Comparison of ENCODE assay signal across 15 mouse cellular contexts in genomic region chr11:116076266-116076540, GRCm38 (mm10). TPM values are rescaled to one million over a fixed set of nuclear protein-coding genes. Genes with fewer than 3 reads are reported as not detected.
DNase-seq lines count a peak whose midpoint lies in the region; ATAC-seq and TF ChIP-seq lines count a peak whose summit lies in the region.
"Had no signal": no experiment of that assay in that cellular context is flagged by ENCODE, and none has a peak within 500 bp of the region (broad histone marks: within the 10 kb centered on the region; RNA-seq: fewer than 3 reads in every experiment).

No protein-coding gene starts in this region.

- peak overlapping the region; percentile 46; the same call in 1 of the 2 replicates for H3K4me2 ChIP-seq in stomach, embryonic 16.5 days (ENCODE audit: low read depth, low read length)

- no peak for TF ChIP-seq CTCF in gastrocnemius, adult 2 months (IDR thresholded peaks at IDR 0.05)

- H3K9me3 ChIP-seq in megakaryocyte, embryonic 14.5 days, result no peaks in the 10 kb centered on the region
- no peaks in the 10 kb centered on the region for H3K9me3 ChIP-seq in stomach, embryonic 16.5 days (replicated peaks; ENCODE audit: control insufficient read depth, low read length)
- H3K9me3 ChIP-seq: heart, embryonic 15.5 days had no signal

- no peaks in the 10 kb centered on the region for H3K27me3 ChIP-seq in megakaryocyte, embryonic 14.5 days (replicated peaks)
- no peaks in the 10 kb centered on the region for H3K27me3 ChIP-seq in stomach, embryonic 16.5 days (ENCODE audit: control insufficient read depth, insufficient read depth, low read length)
- H3K27me3 ChIP-seq: heart, embryonic 15.5 days had no signal

- peaks cover 99% of the 10 kb centered on the region for H3K4me1 ChIP-seq in megakaryocyte, embryonic 14.5 days
- peaks cover 23% of the 10 kb centered on the region for H3K4me1 ChIP-seq in stomach, embryonic 16.5 days (ENCODE audit: control insufficient read depth, insufficient read depth, low read length)

- no peak for ATAC-seq in megakaryocyte, adult 5-6 weeks (ENCODE audit: poor library complexity, severe bottlenecking)
- ATAC-seq in stomach, embryonic 16.5 days (ENCODE audit: insufficient read depth, low FRiP score), result no peak
- no peak for ATAC-seq in megakaryocyte-erythroid progenitor cell, adult 5-6 weeks (replicated peaks; ENCODE audit: low FRiP score, low TSS enrichment, poor library complexity, severe bottlenecking)
- ATAC-seq: forebrain, postnatal 0 days; midbrain, embryonic 16.5 days had no signal

- DNase-seq in gastrocnemius, adult 2 months, result peak; percentile 20
- DNase-seq in gastrocnemius, postnatal 25 days, result no peak
- peak; percentile 30 for DNase-seq in induced T-regulatory cell, adult 2 months (ENCODE audit: low read depth)
- DNase-seq in frontal cortex, adult 2 months (ENCODE audit: extremely low spot score in 1 of 2, low spot score in 1 of 2), result no peak
- DNase-seq: forebrain, postnatal 0 days; kidney, postnatal 14 days; lung, adult 18-20 months; right cerebral cortex, adult 18-20 months had no signal

- 59% methylated on average over 7 of the region's 7 CpGs for WGBS in stomach, embryonic 16.5 days

- peak overlapping the region; percentile 69 for H3K9ac ChIP-seq in stomach, embryonic 16.5 days (ENCODE audit: low read length)
- H3K9ac ChIP-seq: forebrain, postnatal 0 days had no signal

- no peak overlapping the region for H3K27ac ChIP-seq in gastrocnemius, adult 2 months
- no peak overlapping the region for H3K27ac ChIP-seq in stomach, embryonic 16.5 days (ENCODE audit: low read length)
- H3K27ac ChIP-seq: left cerebral cortex, adult 2 months had no signal

- intact Hi-C loops in gastrocnemius, adult 2 months (cut with DNase I), result no loop called here

- no peak overlapping the region for H3K4me3 ChIP-seq in gastrocnemius, adult 2 months
- peak overlapping the region; percentile 96 for H3K4me3 ChIP-seq in megakaryocyte, embryonic 14.5 days (replicated peaks)
- H3K4me3 ChIP-seq in stomach, embryonic 16.5 days (replicated peaks; ENCODE audit: low read length), result no peak overlapping the region
- H3K4me3 ChIP-seq: left cerebral cortex, adult 2 months had no signal

- H3K36me3 ChIP-seq in megakaryocyte, embryonic 14.5 days (replicated peaks; ENCODE audit: low read length), result peaks cover 82% of the 10 kb centered on the region
- peaks cover 13% of the 10 kb centered on the region for H3K36me3 ChIP-seq in stomach, embryonic 16.5 days (ENCODE audit: control insufficient read depth, insufficient read depth, low read length)

RNA-seq across cellular contexts. Expression of gene Unc13d, which starts 1.6 kb away (rescaled TPM):
- under 1 TPM; 0.13 to 0.50 TPM for total RNA-seq in gastrocnemius, adult 2 months (2021)
- total RNA-seq in gastrocnemius, postnatal 25 days (2021), result under 1 TPM; 0.16 to 0.38 TPM
- 221 and 384 TPM in 2 replicates for polyA plus RNA-seq in megakaryocyte, embryonic 14.5 days (2012; ENCODE audit: insufficient read depth, low replicate concordance)
- total RNA-seq in megakaryocyte, adult 5-6 weeks (2015), result 16.5 and 18.2 TPM in 2 replicates
- total RNA-seq in megakaryocyte, adult 5-6 weeks (2017), result 26.7 and 27.7 TPM in 2 replicates
- polyA plus RNA-seq in stomach, embryonic 16.5 days (2015; fragmentation: Nextera tagmentation; extraction: Ambion mirVana), result 8.3 and 9.9 TPM in 2 replicates
- polyA plus RNA-seq in frontal cortex, adult 2 months (2012; rRNA removed), result 0.84 and 0.90 TPM in 2 replicates
- total RNA-seq in megakaryocyte-erythroid progenitor cell, adult 5-6 weeks (2014; fragmentation: Nextera tagmentation), result 47.1 and 58.7 TPM in 2 replicates
- total RNA-seq in megakaryocyte-erythroid progenitor cell, adult 5-6 weeks (2017), result 24.8 and 36.3 TPM in 2 replicates

RNA-seq across cellular contexts. Expression of gene Wbp2, which starts 10.6 kb away (rescaled TPM):
- 10 to 100 TPM; 77.2 to 81.8 TPM for total RNA-seq in gastrocnemius, adult 2 months (2021)
- total RNA-seq in gastrocnemius, postnatal 25 days (2021), result 10 to 100 TPM; 58.1 to 64.4 TPM
- 842 and 1,717 TPM in 2 replicates for polyA plus RNA-seq in megakaryocyte, embryonic 14.5 days (2012; ENCODE audit: insufficient read depth, low replicate concordance)
- 89.9 and 100 TPM in 2 replicates for total RNA-seq in megakaryocyte, adult 5-6 weeks (2015)
- 39.5 and 49.8 TPM in 2 replicates for total RNA-seq in megakaryocyte, adult 5-6 weeks (2017)
- 81.8 and 98.6 TPM in 2 replicates for polyA plus RNA-seq in stomach, embryonic 16.5 days (2015; fragmentation: Nextera tagmentation; extraction: Ambion mirVana)
- 391 and 407 TPM in 2 replicates for polyA plus RNA-seq in frontal cortex, adult 2 months (2012; rRNA removed)
- 57.6 and 94.8 TPM in 2 replicates for total RNA-seq in megakaryocyte-erythroid progenitor cell, adult 5-6 weeks (2014; fragmentation: Nextera tagmentation)
- total RNA-seq in megakaryocyte-erythroid progenitor cell, adult 5-6 weeks (2017), result 21.2 and 23.9 TPM in 2 replicates

RNA-seq across cellular contexts. Expression of gene Unk, which starts 46.1 kb away (rescaled TPM):
- 1 to 10 TPM; 7.0 to 7.4 TPM for total RNA-seq in gastrocnemius, adult 2 months (2021)
- total RNA-seq in gastrocnemius, postnatal 25 days (2021), result 1 to 10 TPM; 6.1 to 6.6 TPM
- polyA plus RNA-seq in megakaryocyte, embryonic 14.5 days (2012; ENCODE audit: insufficient read depth, low replicate concordance), result 18.8 and 53.4 TPM in 2 replicates
- 10.1 and 10.5 TPM in 2 replicates for total RNA-seq in megakaryocyte, adult 5-6 weeks (2015)
- total RNA-seq in megakaryocyte, adult 5-6 weeks (2017), result 7.8 and 8.3 TPM in 2 replicates
- 26.4 and 26.9 TPM in 2 replicates for polyA plus RNA-seq in stomach, embryonic 16.5 days (2015; fragmentation: Nextera tagmentation; extraction: Ambion mirVana)
- polyA plus RNA-seq in frontal cortex, adult 2 months (2012; rRNA removed), result 35.4 and 38.1 TPM in 2 replicates
- total RNA-seq in megakaryocyte-erythroid progenitor cell, adult 5-6 weeks (2014; fragmentation: Nextera tagmentation), result 27.0 and 53.0 TPM in 2 replicates
- 11.0 and 12.0 TPM in 2 replicates for total RNA-seq in megakaryocyte-erythroid progenitor cell, adult 5-6 weeks (2017)

RNA-seq across cellular contexts. Expression of gene H3f3b, which starts 48.4 kb away (rescaled TPM):
- total RNA-seq in gastrocnemius, adult 2 months (2021), result 10 to 100 TPM; 55.9 to 58.7 TPM
- 10 to 100 TPM; 65.8 to 68.4 TPM for total RNA-seq in gastrocnemius, postnatal 25 days (2021)
- polyA plus RNA-seq in megakaryocyte, embryonic 14.5 days (2012; ENCODE audit: insufficient read depth, low replicate concordance), result 819 and 908 TPM in 2 replicates
- 756 and 808 TPM in 2 replicates for total RNA-seq in megakaryocyte, adult 5-6 weeks (2015)
- 735 and 795 TPM in 2 replicates for total RNA-seq in megakaryocyte, adult 5-6 weeks (2017)
- 1,496 and 1,592 TPM in 2 replicates for polyA plus RNA-seq in stomach, embryonic 16.5 days (2015; fragmentation: Nextera tagmentation; extraction: Ambion mirVana)
- 347 and 369 TPM in 2 replicates for polyA plus RNA-seq in frontal cortex, adult 2 months (2012; rRNA removed)
- total RNA-seq in megakaryocyte-erythroid progenitor cell, adult 5-6 weeks (2014; fragmentation: Nextera tagmentation), result 594 and 607 TPM in 2 replicates
- 709 and 905 TPM in 2 replicates for total RNA-seq in megakaryocyte-erythroid progenitor cell, adult 5-6 weeks (2017)

RNA-seq across cellular contexts. Expression of gene Trim47, which starts 50.8 kb away (rescaled TPM):
- 10 to 100 TPM in 1 of 2 experiments, 1 to 10 TPM in 1; 6.0 to 12.2 TPM for total RNA-seq in gastrocnemius, adult 2 months (2021)
- total RNA-seq in gastrocnemius, postnatal 25 days (2021), result 10 to 100 TPM in 1 of 2 experiments, 1 to 10 TPM in 1; 7.9 to 14.5 TPM
- 6.9 and 23.5 TPM in 2 replicates for polyA plus RNA-seq in megakaryocyte, embryonic 14.5 days (2012; ENCODE audit: insufficient read depth, low replicate concordance)
- 0.47 TPM in 1 of 2 replicates, not detected in the other for total RNA-seq in megakaryocyte, adult 5-6 weeks (2015)
- 0.07 TPM in 1 of 2 replicates, not detected in the other for total RNA-seq in megakaryocyte, adult 5-6 weeks (2017)
- polyA plus RNA-seq in stomach, embryonic 16.5 days (2015; fragmentation: Nextera tagmentation; extraction: Ambion mirVana), result 22.7 and 23.1 TPM in 2 replicates
- 6.2 and 7.4 TPM in 2 replicates for polyA plus RNA-seq in frontal cortex, adult 2 months (2012; rRNA removed)
- 8.7 and 12.2 TPM in 2 replicates for total RNA-seq in megakaryocyte-erythroid progenitor cell, adult 5-6 weeks (2014; fragmentation: Nextera tagmentation)
- total RNA-seq in megakaryocyte-erythroid progenitor cell, adult 5-6 weeks (2017), result 2.3 and 6.5 TPM in 2 replicates

Comparison
In these comparisons a context has a peak if more than half of its experiments do, and no peak if none do; other contexts are left out.
1. DNase-seq: peak in gastrocnemius, adult 2 months (single experiment) and induced T-regulatory cell, adult 2 months (single experiment); none in gastrocnemius, postnatal 25 days (single experiment) and frontal cortex, adult 2 months (0 of 2).
2. RNA of gene Unc13d, which starts 1.6 kb away (total RNA-seq): 24.8 to 58.7 TPM in megakaryocyte-erythroid progenitor cell, adult 5-6 weeks and 16.5 to 27.7 TPM in megakaryocyte, adult 5-6 weeks; 0.13 to 0.50 TPM in gastrocnemius, adult 2 months and 0.16 to 0.38 TPM in gastrocnemius, postnatal 25 days; every median in the first group is over 10 times any median in the second.